Mouse (Mus musculus): ENCODE measurements at regions not wholly inside any gene's neighbourhood (a gene's known extent, or its start where the extent isn't known, plus 50 kb on each side); places are given as distances from the start of the nearest gene placed in this dataset.

GRCm38 (mm10) chr1:42783072-42783672, 67.9 kb upstream of the Mrps9 start:
- Histone ChIP-seq H3K27me3 (ENCODE audit: low read depth, poor library complexity, severe bottlenecking) (no peaks in the 10 kb centered on the region; the same call in 1 of the 2 replicates), H3K4me3 (no peak overlapping the region), H3K9me3 (replicated peaks) (no peaks in the 10 kb centered on the region), H3K27ac (no peak overlapping the region), H3K4me1 (peaks cover 6% of the 10 kb centered on the region), H3K36me3 (no peaks in the 10 kb centered on the region)
- no peak for DNase-seq (ENCODE audit: low spot score)
- 92% methylated on average over 7 of the region's 7 CpGs for WGBS

GRCm38 (mm10) chr1:42787240-42787639, 63.8 kb upstream of the Mrps9 start:
- H3K27ac ChIP-seq = no peak overlapping the region
- 69% methylated on average over 7 of the region's 7 CpGs for WGBS

GRCm38 (mm10) chr1:42788413-42788812, 62.6 kb upstream of the Mrps9 start:
- Histone ChIP-seq H3K4me3 (no peak overlapping the region), H3K27ac (no peak overlapping the region), H3K27me3 (ENCODE audit: low read depth, poor library complexity, severe bottlenecking) (no peaks in the 10 kb centered on the region), H3K36me3 (no peaks in the 10 kb centered on the region), H3K4me1 (no peaks in the 10 kb centered on the region), H3K9me3 (replicated peaks) (no peaks in the 10 kb centered on the region)
- WGBS = 68% methylated on average over 6 of the region's 6 CpGs
- no peak for DNase-seq (ENCODE audit: low spot score)

More at GRCm38 (mm10) chr1:42787240-42787639, 63.8 kb upstream of the Mrps9 start:
- Histone ChIP-seq H3K4me1 (no peaks in the 10 kb centered on the region), H3K4me3 (no peak overlapping the region), H3K27me3 (ENCODE audit: low read depth, poor library complexity, severe bottlenecking) (no peaks in the 10 kb centered on the region), H3K36me3 (no peaks in the 10 kb centered on the region), H3K9me3 (replicated peaks) (no peaks in the 10 kb centered on the region)
- no peak for DNase-seq (ENCODE audit: low spot score)

All from limb, embryonic 10.5 days (tissue).